Mouse (Mus musculus) large intestine, adult 2 months (tissue): ENCODE data around the gene G3bp2. TPM values are rescaled to one million over a fixed set of nuclear protein-coding genes. Genes with fewer than 3 reads are reported as not detected.

Experiments
- DNase-seq: peaks from one replicate; pipeline ENCODE4 v3.0.0-alpha.2; 2012; ENCODE audit warnings: low read depth, low spot score
- WGBS: fragments of 180-500 bp; shearing (Covaris S2); methylation state at CpG from one replicate; pipeline ENCODE4 v1.1.7; 2018; 5-methylcytosine and 5-hydroxymethylcytosine counted together
- polyA plus RNA-seq: library from polyadenylated mRNA; depleted of rRNA; stranded (reverse); fragments of >200 nt; gene quantifications from 2 replicates; pipeline ENCODE4 v1.2.3, GENCODE M21; 2012; rRNA removed

Gene G3bp2
- polyA plus RNA-seq, 1 experiment: 17.6 TPM

- DNase-seq: no peak
- 81% methylated on average over 3 of the region's 3 CpGs for WGBS
Observed at GRCm38 (mm10) chr5:92050419-92050818, 33.1 kb downstream of the G3bp2 start.

GRCm38 (mm10) chr5:92043783-92044182 is 39.7 kb downstream of the G3bp2 start, which contains the start of gene Cdkl2:
Gene Cdkl2, minus strand, starts transcription at chr5:92043883.
- 75% methylated on average over 4 of the region's 4 CpGs for WGBS
- DNase-seq: no peak

DNA sequence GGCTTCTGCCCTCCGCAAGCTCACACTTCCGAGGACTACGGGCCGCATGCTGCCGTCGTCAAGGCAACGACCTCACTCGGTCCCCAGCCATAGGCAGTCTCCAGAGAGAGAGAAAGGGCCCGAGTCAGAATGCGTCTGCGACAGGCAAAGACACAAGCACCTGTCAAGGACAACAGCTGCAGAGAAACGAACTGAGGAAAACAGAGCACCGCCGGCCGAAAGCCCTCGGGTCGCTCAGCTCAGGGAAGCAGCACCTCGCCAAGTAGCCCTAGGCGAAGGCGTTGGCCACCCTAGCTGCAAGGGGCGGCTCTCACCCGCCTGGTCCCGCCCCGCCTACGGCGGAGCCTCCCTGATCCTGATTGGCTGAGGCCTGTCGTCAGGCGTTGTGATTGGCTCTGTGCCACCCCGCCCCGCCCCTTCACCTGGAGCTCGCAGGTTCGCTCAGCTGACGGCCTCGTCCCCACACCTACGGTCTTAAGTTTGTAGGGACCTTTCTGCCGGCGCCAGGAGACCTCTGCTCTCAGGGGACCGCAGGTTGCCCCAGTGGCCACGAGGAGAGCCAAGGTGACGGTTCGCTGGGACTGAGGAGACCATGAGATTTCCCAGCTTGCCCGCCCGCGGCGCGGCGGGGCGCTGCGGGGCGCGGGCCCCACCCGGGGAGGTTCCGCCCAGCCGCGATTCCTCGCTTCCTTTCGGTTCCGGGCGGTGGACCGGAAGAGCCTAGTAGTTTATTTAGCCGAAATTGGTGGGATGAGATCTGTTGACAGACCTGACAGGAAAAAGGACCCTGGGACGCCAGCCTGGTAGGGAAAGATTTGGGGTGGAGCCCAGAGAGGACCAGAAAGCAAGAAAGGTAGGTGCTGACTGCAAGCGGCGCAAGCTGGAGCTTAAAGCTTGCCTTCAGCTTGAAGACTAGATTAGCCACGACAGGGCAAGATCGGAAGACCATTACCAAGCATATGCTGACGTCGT is 40.9 kb downstream of the G3bp2 start:
- DNase-seq: peak; percentile 80
- WGBS: under 1% methylated on average over 68 of the region's 68 CpGs

DNA sequence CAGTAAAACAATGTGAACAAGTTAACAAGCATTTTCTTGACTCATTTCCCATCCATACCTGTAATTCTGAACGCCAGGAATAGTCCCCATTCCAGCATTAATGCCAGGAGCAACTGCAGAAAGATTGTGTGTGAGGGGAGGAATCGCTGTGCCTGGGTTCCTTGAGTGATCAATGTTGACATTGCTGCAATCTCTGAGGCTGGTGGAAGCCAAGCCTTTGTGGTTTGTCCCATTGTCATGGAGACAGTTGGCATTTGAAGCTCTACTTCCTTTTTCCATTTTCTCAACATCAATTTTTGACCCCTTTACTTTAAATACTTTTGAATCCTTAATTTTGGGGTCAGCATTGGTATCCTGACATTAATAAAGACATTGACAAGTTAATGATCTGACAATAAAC is 63.6 kb downstream of the G3bp2 start:
- no peak for DNase-seq
- WGBS: 39% methylated on average over 2 of the region's 2 CpGs

DNA sequence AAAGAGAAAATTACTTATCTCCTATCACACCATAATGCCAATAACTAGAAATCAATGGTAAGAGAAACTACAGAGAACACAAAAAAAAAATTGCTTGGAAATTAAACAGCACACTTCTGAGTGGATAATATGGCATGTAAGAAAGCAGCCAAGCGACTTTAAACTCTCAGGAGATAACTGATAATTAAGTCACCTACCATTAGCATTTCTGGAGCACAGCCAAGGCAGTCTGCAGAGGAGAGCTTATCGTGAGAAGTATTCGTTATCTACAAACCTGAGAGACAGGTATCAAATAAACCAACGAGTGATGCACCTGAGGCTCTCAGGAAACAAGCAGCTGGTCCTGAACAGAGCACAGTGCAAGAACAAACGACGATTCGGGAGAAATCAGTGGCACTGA is 71.8 kb downstream of the G3bp2 start:
- WGBS: 38% methylated on average over 7 of the region's 7 CpGs
- no peak for DNase-seq

- DNase-seq: no peak
- WGBS: 17% methylated on average over 2 of the region's 2 CpGs
Observed at GRCm38 (mm10) chr5:92009827-92010226, 73.7 kb downstream of the G3bp2 start.

DNA sequence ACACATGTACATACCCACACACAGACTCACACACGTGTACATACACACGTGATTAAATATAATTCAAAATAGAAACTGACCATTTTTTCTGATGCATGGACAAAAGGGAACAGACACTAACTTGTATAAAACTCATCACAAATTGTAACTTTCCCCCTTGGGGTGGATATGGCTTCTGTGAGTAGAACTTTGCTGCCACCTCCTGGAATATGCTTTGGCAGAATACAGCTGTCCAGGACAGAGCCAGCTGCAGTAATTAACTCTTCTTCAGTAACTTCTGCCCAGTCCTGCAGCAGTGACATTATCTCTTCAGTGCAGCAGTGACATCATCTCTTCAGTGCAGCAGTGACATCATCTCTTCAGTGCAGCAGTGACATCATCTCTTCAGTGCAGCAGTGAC is 80.5 kb downstream of the G3bp2 start:
- no peak for DNase-seq
- 60% methylated on average over 2 of the region's 2 CpGs for WGBS

Other genes starting within 250 kb of the G3bp2 start
- 23.8 and 27.0 TPM in 2 replicates for gene Rchy1, start 120.7 kb downstream of the G3bp2 start, polyA plus RNA-seq
- gene Odaph, start 96.2 kb downstream of the G3bp2 start, polyA plus RNA-seq: 0.15 TPM in 1 of 2 replicates, not detected in the other
- 0.62 and 0.78 TPM in 2 replicates for gene Cdkl2, start 39.8 kb downstream of the G3bp2 start, polyA plus RNA-seq
- 23.8 and 41.7 TPM in 2 replicates for gene Uso1, start 54.2 kb upstream of the G3bp2 start, polyA plus RNA-seq
- gene U90926, start 131.7 kb upstream of the G3bp2 start, polyA plus RNA-seq: 0.45 and 2.4 TPM in 2 replicates
- 0.88 and 2.7 TPM in 2 replicates for gene Ppef2, start 172.6 kb upstream of the G3bp2 start, polyA plus RNA-seq
- 30.2 and 53.1 TPM in 2 replicates for gene Naaa, start 194.5 kb upstream of the G3bp2 start, polyA plus RNA-seq
- gene Sdad1, start 226.8 kb upstream of the G3bp2 start, polyA plus RNA-seq: 5.2 and 8.9 TPM in 2 replicates
- 27.1 and 43.7 TPM in 2 replicates for gene Cxcl9, start 244.4 kb upstream of the G3bp2 start, polyA plus RNA-seq
- gene Art3, start 248.1 kb upstream of the G3bp2 start, polyA plus RNA-seq: 9.2 and 9.3 TPM in 2 replicates